Mouse (Mus musculus) right cerebral cortex, postnatal 4 days (tissue): ENCODE results near the gene Fam57a.
"Not testable (repeated sequence)": the region's sequence is repeated elsewhere in the genome, so short reads cannot be mapped to it uniquely, and the experiment has no call there.

ENCODE experiments used
- DNase-seq: peaks from one replicate; pipeline ENCODE4 v3.0.0-alpha.2; 2022

The Fam57a gene

GRCm38 (mm10) chr11:76183745-76184144 lies 4.3 kb downstream of the Fam57a start:
- no peak for DNase-seq

- no peak for DNase-seq
Observed at GRCm38 (mm10) chr11:76186908-76187307, 7.4 kb downstream of the Fam57a start.

GRCm38 (mm10) chr11:76196275-76196976 lies 17.0 kb downstream of the Fam57a start:
- no peak for DNase-seq

- DNase-seq, result no peak
Observed at GRCm38 (mm10) chr11:76196977-76197469, 17.6 kb downstream of the Fam57a start.

- peak; percentile 85 for DNase-seq
Observed at GRCm38 (mm10) chr11:76201761-76202674, 22.5 kb downstream of the Fam57a start.

- no peak for DNase-seq
Observed at GRCm38 (mm10) chr11:76206793-76207192, 27.3 kb downstream of the Fam57a start.

- DNase-seq, result no peak
Observed at GRCm38 (mm10) chr11:76210228-76210985, 30.9 kb downstream of the Fam57a start.

- DNase-seq, result not testable (repeated sequence)
Observed at GRCm38 (mm10) chr11:76211595-76211994, 32.1 kb downstream of the Fam57a start.

GRCm38 (mm10) chr11:76213841-76214240 lies 34.4 kb downstream of the Fam57a start:
- no peak for DNase-seq

- DNase-seq, result no peak
Observed at GRCm38 (mm10) chr11:76215011-76215410, 35.5 kb downstream of the Fam57a start.

GRCm38 (mm10) chr11:76216049-76216540 lies 36.6 kb downstream of the Fam57a start:
- DNase-seq, result no peak

GRCm38 (mm10) chr11:76216681-76217389 lies 37.4 kb downstream of the Fam57a start:
- peak; percentile 43 for DNase-seq

- DNase-seq, result peak; percentile 97
Observed at GRCm38 (mm10) chr11:76217390-76217800, 37.9 kb downstream of the Fam57a start, which contains the start of the genes Dbil5 and Gemin4. Dbil5 (plus strand) TSS chr11:76217608. Gemin4 (minus strand) TSS chr11:76217664.

- no peak for DNase-seq
Observed at GRCm38 (mm10) chr11:76224631-76225030, 45.2 kb downstream of the Fam57a start.

GRCm38 (mm10) chr11:76225051-76225450 lies 45.6 kb downstream of the Fam57a start:
- DNase-seq, result no peak

GRCm38 (mm10) chr11:76236136-76236535 lies 56.7 kb downstream of the Fam57a start:
- DNase-seq, result no peak

GRCm38 (mm10) chr11:76239750-76240149 lies 60.3 kb downstream of the Fam57a start:
- no peak for DNase-seq

GRCm38 (mm10) chr11:76242901-76243810 lies 63.7 kb downstream of the Fam57a start, which contains the start of the genes Mrm3 and Glod4:
Mrm3 (plus strand) TSS chr11:76243715.
Glod4 (minus strand) TSS chr11:76243725.
- DNase-seq, result peak; percentile 95

GRCm38 (mm10) chr11:76243811-76244546 lies 64.5 kb downstream of the Fam57a start:
- DNase-seq, result no peak

- DNase-seq, result no peak
Observed at GRCm38 (mm10) chr11:76246439-76246838, 67.0 kb downstream of the Fam57a start.
